Mouse (Mus musculus): Measurements from ENCODE around the gene Gltpd2.
"Not testable (repeated sequence)": the region's sequence is repeated elsewhere in the genome, so short reads cannot be mapped to it uniquely, and the experiment has no call there.

Gltpd2 gene

DNA sequence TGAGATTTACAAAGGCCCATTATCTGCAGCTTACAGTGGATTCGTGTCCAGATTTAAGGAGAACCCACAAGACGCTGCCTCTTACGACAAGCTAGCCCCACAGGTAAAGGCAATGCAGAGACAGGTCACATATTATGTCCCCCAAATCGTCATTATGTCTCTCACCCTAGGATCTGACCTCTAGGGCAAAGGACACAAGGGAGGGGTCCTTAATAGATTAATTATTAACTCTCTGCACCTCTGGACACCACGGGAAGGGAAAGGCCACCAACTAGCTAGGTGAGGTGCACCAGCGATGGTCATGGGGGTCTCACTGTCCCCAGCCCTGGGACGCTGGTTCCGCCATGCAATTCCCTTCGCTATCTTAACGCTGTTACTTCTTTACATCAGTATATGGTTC is at the start of gene Gltpd2:
Gene Gltpd2 (plus strand): TSS at position 274 of the 400 bp plus-strand sequence.
- in situ Hi-C loops (cut with MboI) = loop anchor here (10.0 kb wide), 1 partner anchor 236 kb away; no protein-coding TSS in a partner anchor

DNA sequence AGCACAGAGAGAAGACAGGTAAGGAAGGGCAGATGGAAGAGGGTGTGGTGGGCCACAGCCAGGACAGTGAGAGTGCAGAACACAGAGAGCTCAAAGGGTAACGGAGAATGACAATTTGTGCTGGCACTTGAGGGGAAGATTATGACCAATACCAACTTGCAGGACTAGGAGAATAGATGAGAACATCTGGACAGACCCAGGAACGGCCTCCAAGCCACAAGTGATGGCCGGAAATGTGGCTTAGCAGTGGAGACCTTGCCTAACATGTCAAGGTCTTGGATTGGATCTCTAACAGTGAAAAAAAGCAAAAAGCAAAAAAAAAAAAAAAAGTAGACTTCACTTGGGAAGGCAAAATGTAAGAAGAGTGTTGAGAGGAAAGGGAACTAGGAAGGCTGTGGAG is 49.2 kb upstream of the Gltpd2 start:
- in situ Hi-C loops (cut with MboI) = no loop called here

- in situ Hi-C loops (cut with MboI) = no loop called here
Observed at GRCm38 (mm10) chr11:70472716-70473115, 46.3 kb upstream of the Gltpd2 start.

- in situ Hi-C loops (cut with MboI) = not testable (repeated sequence)
Observed at GRCm38 (mm10) chr11:70473291-70473690, 45.7 kb upstream of the Gltpd2 start.

DNA sequence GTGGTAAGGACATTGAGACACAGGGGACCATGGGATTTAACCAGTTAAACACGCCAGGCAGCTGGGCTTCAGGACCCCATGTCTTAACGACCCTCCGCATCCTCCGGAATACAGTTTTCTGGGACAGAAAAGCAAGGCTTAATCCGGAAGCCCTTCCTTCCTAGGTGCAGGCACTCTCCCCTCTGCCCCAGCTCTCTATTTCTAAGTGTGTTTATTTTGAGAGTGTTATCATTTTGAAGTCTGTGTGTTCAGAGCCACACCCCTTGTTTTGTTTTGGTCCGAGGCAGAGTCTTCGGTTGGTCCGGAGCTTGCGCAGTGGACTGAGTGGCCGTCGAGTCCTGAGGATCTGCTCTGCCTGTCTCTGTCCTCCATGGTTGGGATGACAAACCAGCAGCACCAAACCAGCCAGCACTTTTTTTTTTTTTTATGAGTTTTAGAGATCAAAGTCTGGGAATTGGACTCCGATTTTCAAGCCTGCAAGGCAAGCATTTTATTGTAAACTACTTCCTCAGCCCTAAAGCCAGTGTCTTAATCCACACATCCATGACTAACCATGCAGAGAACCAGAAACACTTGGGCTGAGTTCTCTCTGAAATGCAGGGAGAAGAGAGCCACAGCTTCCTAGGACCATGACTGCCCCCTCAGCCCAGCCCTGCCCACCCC is 44.0 kb upstream of the Gltpd2 start:
- in situ Hi-C loops (cut with MboI) = no loop called here

DNA sequence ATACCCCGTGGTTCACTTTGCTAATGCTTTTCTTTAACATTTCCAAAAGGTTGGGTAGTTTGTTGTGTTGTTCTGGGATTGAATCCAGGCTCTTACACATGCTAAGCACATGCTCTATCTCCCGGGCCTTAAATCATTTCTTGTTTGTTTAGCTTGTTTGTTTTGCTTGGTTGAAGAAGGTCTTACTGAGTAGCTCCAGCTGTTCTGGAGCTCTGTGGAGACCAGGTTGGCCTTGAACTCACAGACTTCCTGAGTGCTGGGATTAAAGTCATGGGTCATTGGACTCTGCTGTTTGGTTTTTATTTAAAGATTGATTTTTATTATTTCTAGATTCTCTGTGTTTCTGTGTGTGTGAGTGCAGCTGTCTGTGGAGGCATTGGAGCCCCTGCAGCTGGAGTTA is 33.5 kb upstream of the Gltpd2 start:
- in situ Hi-C loops (cut with MboI) = no loop called here

DNA sequence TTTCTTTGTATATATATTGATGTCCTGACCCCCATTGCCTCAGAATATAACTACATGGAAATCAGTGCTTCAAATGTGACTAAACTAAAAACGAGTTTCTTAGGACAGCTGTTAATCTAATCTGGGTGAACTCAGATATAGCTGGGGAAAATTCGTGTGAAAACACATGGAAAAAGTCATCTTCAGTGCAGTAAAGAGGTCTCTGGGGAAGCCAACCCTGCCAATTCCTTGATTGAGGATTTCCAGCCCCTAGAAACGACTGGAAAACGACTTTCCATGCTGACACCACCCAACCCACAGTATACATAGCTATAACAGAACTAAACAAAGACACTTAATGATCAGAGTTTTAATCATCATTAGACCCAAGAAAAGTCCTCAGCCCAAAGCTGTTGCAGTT is 31.2 kb upstream of the Gltpd2 start:
- in situ Hi-C loops (cut with MboI) = no loop called here

GRCm38 (mm10) chr11:70489138-70489537 is 29.9 kb upstream of the Gltpd2 start:
- in situ Hi-C loops (cut with MboI) = no loop called here

DNA sequence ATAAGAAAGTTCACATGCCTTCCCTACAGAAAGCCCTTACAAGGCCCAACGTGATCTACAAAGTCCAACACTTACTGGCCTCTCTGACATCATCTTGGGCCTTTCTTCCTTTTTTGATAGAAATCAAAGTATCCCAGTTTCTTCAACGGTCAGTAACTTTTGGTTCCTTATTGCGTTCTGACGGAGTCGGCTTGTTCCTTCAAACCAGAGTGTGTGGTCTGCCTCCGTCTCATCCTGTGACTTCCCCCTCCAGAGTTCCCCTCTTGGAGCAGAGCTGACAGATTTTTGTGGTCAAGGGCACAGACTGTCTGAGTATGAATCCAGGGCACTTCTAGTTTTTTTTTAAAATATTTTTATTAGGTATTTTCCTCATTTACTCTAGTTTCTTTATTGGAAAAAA is 29.3 kb upstream of the Gltpd2 start:
- in situ Hi-C loops (cut with MboI) = no loop called here

DNA sequence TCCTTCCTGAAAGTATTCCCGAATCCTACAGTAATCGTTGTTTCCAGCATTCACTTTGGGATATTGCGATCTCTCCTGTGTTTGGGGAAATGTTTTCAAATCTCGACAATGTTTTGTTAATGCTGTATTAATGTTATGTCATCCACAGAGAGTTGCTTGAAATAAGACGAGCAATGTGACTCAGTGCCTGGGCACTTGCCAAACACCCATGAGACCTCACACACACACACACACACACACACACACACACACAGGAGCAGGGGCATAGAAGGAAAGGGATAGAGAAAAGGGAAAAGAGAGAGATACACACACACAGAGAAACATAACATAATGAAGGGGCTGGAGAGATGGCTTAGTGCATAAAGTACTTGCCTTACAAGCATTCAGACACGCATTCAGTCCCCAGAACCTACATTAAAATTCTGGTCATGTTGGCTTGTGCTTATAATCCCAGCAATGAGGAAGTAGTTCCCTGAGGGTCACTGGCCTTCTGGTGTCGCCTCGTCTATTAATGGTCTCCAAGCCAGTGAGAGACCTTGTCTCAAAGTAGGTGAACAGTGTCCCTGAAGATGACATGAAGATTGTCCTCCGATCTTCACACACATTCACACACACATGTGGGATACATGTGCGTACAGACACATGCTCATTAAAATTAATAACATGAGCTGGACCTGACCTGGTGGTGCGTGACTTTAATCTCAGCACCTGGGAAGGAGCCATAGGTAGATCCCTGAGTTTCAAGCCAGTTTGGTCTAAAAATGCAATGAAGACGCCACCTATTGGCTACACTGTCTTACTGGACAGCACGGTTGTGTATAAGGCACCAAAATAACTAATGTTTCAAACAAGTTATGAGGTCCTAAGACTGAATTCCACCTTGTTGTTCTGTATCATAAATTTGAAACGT is 19.2 kb upstream of the Gltpd2 start:
- in situ Hi-C loops (cut with MboI) = loop anchor here (5.0 kb wide), 1 partner anchor 68 kb away; the partner anchor contains the start of gene Arrb2

DNA sequence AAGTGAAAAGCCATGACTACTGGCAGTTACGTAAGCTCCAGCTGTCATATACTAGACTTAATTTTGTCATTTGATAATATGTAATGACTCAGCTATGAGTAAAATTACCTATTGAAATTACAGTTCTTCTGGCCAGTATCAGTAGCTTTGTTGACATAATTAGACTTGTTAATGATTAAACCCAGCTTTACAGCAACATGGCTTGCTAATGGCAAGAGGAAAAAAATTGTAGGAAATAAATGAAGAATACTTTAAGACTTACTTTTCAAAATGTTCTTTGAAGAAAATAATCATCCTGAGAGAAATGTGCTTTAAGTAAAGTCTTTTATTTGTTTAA is 18.6 kb upstream of the Gltpd2 start:
- in situ Hi-C loops (cut with MboI) = loop anchor here (5.0 kb wide), 1 partner anchor 68 kb away; the partner anchor contains the start of gene Arrb2

DNA sequence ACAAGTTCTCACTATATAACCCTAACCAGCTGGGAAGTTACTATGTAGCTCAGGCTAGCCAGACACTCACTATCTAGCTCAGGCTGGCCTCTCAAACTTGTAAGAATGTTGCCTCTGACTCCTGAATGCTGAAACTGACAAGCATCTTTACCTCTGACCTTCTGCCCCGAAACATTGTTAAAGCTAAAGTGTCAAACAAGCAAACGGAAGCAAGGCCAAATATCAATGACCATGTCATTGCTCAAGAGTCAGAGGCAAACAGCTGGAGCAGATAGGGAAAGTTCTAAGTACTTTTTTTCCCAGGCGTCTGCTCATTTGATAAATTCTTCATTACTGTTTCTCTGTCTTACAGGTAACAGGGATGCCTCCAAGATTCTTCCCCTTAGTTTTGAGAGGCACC is 17.0 kb upstream of the Gltpd2 start:
- in situ Hi-C loops (cut with MboI) = loop anchor here (5.0 kb wide), 1 partner anchor 70 kb away; the partner anchor contains the start of gene Arrb2

DNA sequence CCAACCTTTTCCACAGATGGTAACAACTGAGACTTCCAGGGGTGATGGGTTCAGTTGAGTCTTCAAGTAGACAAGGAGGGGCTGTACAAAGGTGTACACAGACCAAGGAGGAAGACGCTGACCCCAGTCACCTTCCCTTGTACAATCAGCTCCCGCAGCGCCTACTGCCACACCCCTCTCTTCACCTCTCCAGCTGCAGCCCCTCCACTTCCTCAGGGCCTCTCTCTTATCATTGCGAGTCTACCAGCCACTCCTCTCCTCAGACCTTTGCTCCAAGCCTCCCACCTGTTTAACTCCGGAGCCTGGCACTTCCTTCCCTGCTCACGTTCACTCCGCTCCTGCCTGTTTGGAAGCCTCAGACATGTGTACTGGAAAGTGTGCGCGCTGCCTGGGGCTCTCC is 14.0 kb upstream of the Gltpd2 start, which contains the start of gene Tm4sf5:
Gene Tm4sf5 (plus strand): TSS at position 275 of the 400 bp plus-strand sequence.
- in situ Hi-C loops (cut with MboI) = loop anchor here (5.0 kb wide), 1 partner anchor 73 kb away; the partner anchor contains the start of gene Arrb2

DNA sequence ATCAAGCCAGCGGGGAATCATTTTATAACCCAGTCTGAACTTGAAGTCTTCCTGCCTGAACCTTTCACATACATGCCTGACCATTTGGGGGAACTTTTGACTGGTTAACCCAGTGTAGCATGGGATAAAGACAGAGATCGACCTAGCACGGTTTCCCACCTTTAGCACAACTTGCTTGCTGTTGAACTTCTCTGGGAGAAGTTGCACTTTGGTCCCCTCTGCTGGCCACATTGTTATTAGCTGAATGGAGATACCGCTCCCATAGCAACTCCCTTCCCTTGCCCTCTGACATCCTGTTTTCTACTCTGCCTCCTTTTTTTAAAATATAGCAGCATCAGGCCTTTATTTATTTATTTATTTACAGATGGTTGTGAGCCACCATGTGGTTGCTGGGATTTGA is 12.6 kb upstream of the Gltpd2 start:
- in situ Hi-C loops (cut with MboI) = no loop called here

DNA sequence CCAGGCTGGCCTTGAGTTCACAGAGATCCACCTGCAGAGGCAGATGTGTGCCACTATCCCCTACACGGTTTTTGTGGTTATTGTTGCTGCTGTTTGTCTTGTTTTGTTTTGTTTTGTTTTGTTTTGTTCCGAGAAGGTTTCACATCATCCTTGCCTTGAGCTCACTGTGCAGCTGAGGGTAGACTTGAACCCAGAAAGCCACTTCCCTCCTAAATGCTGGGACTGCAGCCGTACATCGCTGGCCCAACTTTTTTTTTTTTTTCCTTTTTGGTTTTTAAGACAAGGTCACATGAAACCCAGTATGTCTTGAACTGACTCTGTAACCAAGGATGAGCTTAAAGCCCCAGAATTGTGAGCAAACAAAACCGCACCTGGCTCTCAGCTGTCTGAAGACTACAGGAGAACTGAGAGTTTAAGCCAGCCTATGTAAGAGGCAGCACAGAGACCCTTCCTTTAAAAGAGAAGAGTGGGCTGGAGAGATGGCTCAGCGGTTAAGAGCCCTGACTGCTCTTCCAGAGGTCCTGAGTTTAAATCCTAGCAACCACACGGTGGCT is 12.0 kb upstream of the Gltpd2 start:
- in situ Hi-C loops (cut with MboI) = no loop called here

GRCm38 (mm10) chr11:70509753-70510564 is 9.0 kb upstream of the Gltpd2 start:
- in situ Hi-C loops (cut with MboI) = loop anchor here (10.0 kb wide), 1 partner anchor 245 kb away; no protein-coding TSS in a partner anchor

DNA sequence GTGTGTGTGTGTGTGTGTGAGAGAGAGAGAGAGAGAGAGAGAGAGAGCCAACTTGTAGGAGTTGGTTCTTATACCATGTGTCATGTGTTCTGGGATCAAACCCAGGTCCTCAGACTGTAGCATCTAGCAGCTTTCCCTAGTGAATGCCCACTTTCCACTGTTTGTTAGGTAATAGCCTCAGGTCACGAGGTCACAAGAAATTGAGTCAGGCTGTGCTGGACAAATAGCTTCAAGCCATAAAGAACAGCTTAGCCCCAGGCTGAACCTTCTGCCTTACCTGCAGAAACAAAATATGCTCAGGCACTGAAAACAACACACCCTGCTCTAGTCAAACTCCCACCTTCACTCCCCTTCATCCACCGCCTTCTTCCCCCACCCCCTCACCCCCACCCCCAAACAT is 7.8 kb upstream of the Gltpd2 start:
- in situ Hi-C loops (cut with MboI) = loop anchor here (10.0 kb wide), 1 partner anchor 244 kb away; no protein-coding TSS in a partner anchor

DNA sequence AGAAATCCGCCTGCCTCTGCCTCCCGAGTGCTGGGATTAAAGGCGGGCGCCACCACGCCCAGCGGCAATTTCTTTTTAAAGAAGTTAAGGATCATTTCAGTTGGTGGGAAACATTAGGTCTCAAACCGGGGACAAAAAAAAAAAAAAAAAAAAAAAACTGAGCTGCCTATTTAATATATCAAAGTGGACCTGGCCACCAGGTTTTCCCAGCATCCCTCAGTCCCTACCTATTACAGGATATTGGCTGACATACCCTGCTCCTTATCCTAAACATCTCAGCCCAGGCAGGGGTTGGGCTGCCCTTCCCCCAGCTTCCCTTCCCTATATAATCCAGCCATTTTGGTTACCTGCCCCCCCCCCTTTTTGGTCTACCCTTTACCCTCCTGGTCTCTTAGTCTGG is 7.2 kb upstream of the Gltpd2 start:
- in situ Hi-C loops (cut with MboI) = loop anchor here (10.0 kb wide), 1 partner anchor 243 kb away; no protein-coding TSS in a partner anchor

GRCm38 (mm10) chr11:70512709-70513342 is 6.2 kb upstream of the Gltpd2 start:
- in situ Hi-C loops (cut with MboI) = loop anchor here (10.0 kb wide), 1 partner anchor 242 kb away; no protein-coding TSS in a partner anchor

DNA sequence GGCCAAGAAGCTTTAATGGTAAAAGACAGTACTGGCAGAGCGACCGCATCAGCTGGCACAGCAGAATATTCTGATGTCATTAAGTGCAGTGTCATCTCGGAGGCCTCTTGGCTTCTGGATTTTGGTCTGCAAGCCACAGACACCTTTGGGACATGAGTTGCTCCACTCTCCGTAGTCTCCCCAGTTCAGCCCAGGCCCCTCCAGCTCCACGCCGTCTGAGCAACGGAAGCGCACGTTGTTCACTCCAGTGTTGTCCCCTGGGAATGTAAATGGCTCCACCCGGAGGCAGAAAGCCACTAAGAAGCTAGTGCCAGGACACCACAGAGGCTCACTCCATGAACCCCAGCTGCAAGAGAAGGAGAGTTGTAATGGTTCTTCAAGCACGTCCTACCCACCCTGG is 5.5 kb upstream of the Gltpd2 start:
- in situ Hi-C loops (cut with MboI) = loop anchor here (10.0 kb wide), 1 partner anchor 241 kb away; no protein-coding TSS in a partner anchor

- in situ Hi-C loops (cut with MboI) = loop anchor here (10.0 kb wide), 1 partner anchor 241 kb away; no protein-coding TSS in a partner anchor
Observed at GRCm38 (mm10) chr11:70514288-70514687, 4.7 kb upstream of the Gltpd2 start, which contains the start of gene Vmo1. Gene Vmo1 (minus strand): TSS chr11:70514616.
